Mouse (Mus musculus): Measurements from ENCODE around the gene Cfap97d2.

Gene Cfap97d2

GRCm38 (mm10) chr8:13705668-13706067 is at the start of gene Cfap97d2:
TSS of gene Cfap97d2 (plus strand) at chr8:13705889.
- DNase-seq: peak; percentile 50 to 62

GRCm38 (mm10) chr8:13657479-13657878 is 48.2 kb upstream of the Cfap97d2 start:
- DNase-seq: no peak

GRCm38 (mm10) chr8:13660323-13660722 is 45.4 kb upstream of the Cfap97d2 start:
- no peak for DNase-seq

GRCm38 (mm10) chr8:13664711-13665210 is 40.9 kb upstream of the Cfap97d2 start:
- DNase-seq: no peak

GRCm38 (mm10) chr8:13665538-13665937 is 40.2 kb upstream of the Cfap97d2 start:
- no peak for DNase-seq

- DNase-seq: peak; percentile 25 to 50
Measured at GRCm38 (mm10) chr8:13665944-13666343, 39.7 kb upstream of the Cfap97d2 start.

GRCm38 (mm10) chr8:13667917-13668316 is 37.8 kb upstream of the Cfap97d2 start:
- peak; percentile 61 to 63 for DNase-seq

- peak; percentile 80 to 93 for DNase-seq
Measured at GRCm38 (mm10) chr8:13668367-13668766, 37.3 kb upstream of the Cfap97d2 start.

- DNase-seq: peak in 1 of 2 experiments; percentile 75
Measured at GRCm38 (mm10) chr8:13670011-13670471, 35.6 kb upstream of the Cfap97d2 start.

- no peak for DNase-seq
Measured at GRCm38 (mm10) chr8:13671246-13672003, 34.3 kb upstream of the Cfap97d2 start.

GRCm38 (mm10) chr8:13673215-13673614 is 32.5 kb upstream of the Cfap97d2 start:
- peak in 1 of 2 experiments; percentile 62 for DNase-seq

- DNase-seq: peak in 1 of 2 experiments; percentile 64
Measured at GRCm38 (mm10) chr8:13674294-13675010, 31.2 kb upstream of the Cfap97d2 start.

GRCm38 (mm10) chr8:13675121-13675520 is 30.6 kb upstream of the Cfap97d2 start:
- DNase-seq: no peak

GRCm38 (mm10) chr8:13675524-13675923 is 30.2 kb upstream of the Cfap97d2 start:
- no peak for DNase-seq

- peak; percentile 81 to 91 for DNase-seq
Measured at GRCm38 (mm10) chr8:13676302-13676700, 29.4 kb upstream of the Cfap97d2 start.

- peak; percentile 74 to 81 for DNase-seq
Measured at GRCm38 (mm10) chr8:13676701-13677412, 28.8 kb upstream of the Cfap97d2 start.

- DNase-seq: peak; percentile 96 to 98
Measured at GRCm38 (mm10) chr8:13677413-13677883, 28.2 kb upstream of the Cfap97d2 start, which contains the start of gene Rasa3. TSS of gene Rasa3 (minus strand) at chr8:13677603.

GRCm38 (mm10) chr8:13678182-13678581 is 27.5 kb upstream of the Cfap97d2 start:
- DNase-seq: no peak

- DNase-seq: no peak
Measured at GRCm38 (mm10) chr8:13684131-13684530, 21.6 kb upstream of the Cfap97d2 start.

GRCm38 (mm10) chr8:13685674-13686314 is 19.9 kb upstream of the Cfap97d2 start:
- peak; percentile 53 to 57 for DNase-seq

- peak; percentile 41 to 53 for DNase-seq
Measured at GRCm38 (mm10) chr8:13686426-13686825, 19.3 kb upstream of the Cfap97d2 start.

GRCm38 (mm10) chr8:13687101-13687717 is 18.5 kb upstream of the Cfap97d2 start:
- DNase-seq: no peak
